Mouse (Mus musculus): ENCODE results near the gene Rasgrp4. TPM values are rescaled to one million over a fixed set of nuclear protein-coding genes. Genes with fewer than 3 reads are reported as not detected.

Rasgrp4 gene
- total RNA-seq, 1 experiment = 5.6 TPM

- TF ChIP-seq CHD2 (IDR thresholded peaks at IDR 0.05; ENCODE audit: low read depth, low read length) = peak; percentile 92
- TF ChIP-seq ZNF384 (IDR thresholded peaks at IDR 0.05; ENCODE audit: low read depth, low read length) = no peak
- TF ChIP-seq ZC3H11A (IDR thresholded peaks at IDR 0.05; ENCODE audit: borderline replicate concordance, low read depth, low read length) = no peak
- TF ChIP-seq MAFK (IDR thresholded peaks at IDR 0.05; ENCODE audit: insufficient read depth, low read depth, low read length) = no peak
- no peak for TF ChIP-seq HCFC1 (IDR thresholded peaks at IDR 0.05; ENCODE audit: borderline replicate concordance, insufficient read depth, low read length)
- Histone ChIP-seq H3K27ac (ENCODE audit: insufficient read depth, low read depth, low read length, poor library complexity, severe bottlenecking) (no peak overlapping the region), H3K9ac (ENCODE audit: insufficient read depth, low read depth, low read length, poor library complexity, severe bottlenecking) (peak overlapping the region; percentile 53; the same call in 1 of the 2 replicates), H3K9me3 (ENCODE audit: control insufficient read depth, insufficient read depth, low read depth, low read length) (no peaks in the 10 kb centered on the region), H3K4me3 (ENCODE audit: insufficient read depth in 1 of 2, low read depth in 1 of 2, low read length in 2 of 2, poor library complexity in 1 of 2, severe bottlenecking in 1 of 2) (peak overlapping the region; percentile 44 to 67), H3K36me3 (ENCODE audit: control insufficient read depth, insufficient read depth, low read length, poor library complexity, severe bottlenecking) (no peaks in the 10 kb centered on the region), H3K4me1 (ENCODE audit: control insufficient read depth in 2 of 2, insufficient read depth in 2 of 2, low read length in 2 of 2, poor library complexity in 1 of 2) (peaks cover 5 to 23% of the 10 kb centered on the region in 2 experiments)
- in situ Hi-C loops (cut with MboI; ENCODE audit: low sequenced_read_pairs in 2 of 2, unreplicated experiment in 2 of 2) = no loop called here
- peak; percentile 89 for DNase-seq (ENCODE audit: low read depth, low spot score)
Measured at GRCm38 (mm10) chr7:29158264-29158663, 23.6 kb downstream of the Rasgrp4 start.

DNA sequence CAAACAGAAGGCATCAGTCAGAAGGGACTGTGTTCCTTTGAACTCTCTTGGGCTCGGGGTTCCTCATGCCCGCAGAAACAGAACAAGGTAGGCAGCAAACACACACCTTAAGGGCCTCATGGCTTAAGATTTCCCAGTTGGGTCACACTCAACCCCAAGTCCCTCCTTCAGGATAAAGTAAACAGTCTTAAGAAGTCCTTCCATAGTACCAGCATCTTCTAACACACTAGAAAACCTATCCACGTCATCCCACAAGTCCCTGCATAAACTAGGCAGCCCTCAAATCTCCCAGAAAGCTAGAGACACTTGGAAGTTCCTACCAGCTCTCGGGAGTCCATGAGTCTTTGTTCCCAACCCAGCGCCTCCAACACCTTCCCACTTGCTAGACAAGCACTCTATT lies 27.6 kb downstream of the Rasgrp4 start:
- Histone ChIP-seq H3K36me3 (ENCODE audit: control insufficient read depth, insufficient read depth, low read length, poor library complexity, severe bottlenecking) (peaks cover 2% of the 10 kb centered on the region; the same call in 1 of the 2 replicates), H3K4me3 (ENCODE audit: insufficient read depth in 1 of 2, low read depth in 1 of 2, low read length in 2 of 2, poor library complexity in 1 of 2, severe bottlenecking in 1 of 2) (no peak overlapping the region), H3K27ac (ENCODE audit: insufficient read depth, low read depth, low read length, poor library complexity, severe bottlenecking) (no peak overlapping the region), H3K9me3 (ENCODE audit: control insufficient read depth, insufficient read depth, low read depth, low read length) (no peaks in the 10 kb centered on the region), H3K9ac (ENCODE audit: insufficient read depth, low read depth, low read length, poor library complexity, severe bottlenecking) (no peak overlapping the region), H3K4me1 (ENCODE audit: control insufficient read depth in 2 of 2, insufficient read depth in 2 of 2, low read length in 2 of 2, poor library complexity in 1 of 2) (peaks cover 5 to 23% of the 10 kb centered on the region in 2 experiments)
- no peak for DNase-seq (ENCODE audit: low read depth, low spot score)
- TF ChIP-seq ZNF384 (IDR thresholded peaks at IDR 0.05; ENCODE audit: low read depth, low read length) = no peak
- TF ChIP-seq MAFK (IDR thresholded peaks at IDR 0.05; ENCODE audit: insufficient read depth, low read depth, low read length) = no peak
- TF ChIP-seq ZC3H11A (IDR thresholded peaks at IDR 0.05; ENCODE audit: borderline replicate concordance, low read depth, low read length) = no peak
- TF ChIP-seq CHD2 (IDR thresholded peaks at IDR 0.05; ENCODE audit: low read depth, low read length) = no peak
- TF ChIP-seq HCFC1 (IDR thresholded peaks at IDR 0.05; ENCODE audit: borderline replicate concordance, insufficient read depth, low read length) = no peak
- in situ Hi-C loops (cut with MboI; ENCODE audit: low sequenced_read_pairs in 2 of 2, unreplicated experiment in 2 of 2) = no loop called here

DNA sequence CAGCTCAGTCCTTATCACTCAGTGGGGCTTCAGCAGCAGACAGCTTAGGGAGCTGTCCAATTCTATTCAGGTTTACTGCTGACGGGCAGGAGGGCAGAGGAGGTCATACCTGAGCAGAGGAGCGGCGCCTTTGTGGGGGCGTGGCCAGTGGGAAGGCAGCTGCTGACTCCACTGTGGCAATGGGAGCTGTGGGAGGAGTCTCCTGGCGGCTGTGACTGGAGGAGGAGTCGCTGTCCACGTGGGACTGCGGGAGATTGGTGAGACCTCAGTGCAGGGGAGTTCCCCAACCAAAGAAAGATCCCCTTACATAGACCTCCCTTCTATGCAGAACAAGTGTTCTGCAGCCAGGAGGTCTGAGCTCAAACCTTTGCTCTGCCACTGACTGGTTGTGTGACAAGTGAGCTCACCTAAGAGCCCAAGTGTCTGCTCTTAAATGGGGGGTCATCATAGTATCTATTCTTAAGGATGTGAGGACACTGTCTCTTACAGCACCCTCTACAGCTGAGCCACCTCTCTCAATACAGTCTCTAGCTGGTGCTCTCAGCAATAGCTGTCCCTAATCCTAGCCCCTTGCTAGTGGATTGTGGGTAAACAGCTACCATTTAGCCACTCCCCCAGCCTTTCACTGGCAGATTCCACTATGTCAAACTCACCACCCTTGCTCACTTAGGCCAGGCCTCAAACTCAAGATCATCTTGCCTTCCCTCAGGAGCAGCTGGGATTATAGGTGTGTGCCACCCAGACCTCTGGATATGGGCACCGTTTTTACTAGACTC lies 28.3 kb downstream of the Rasgrp4 start:
- Histone ChIP-seq H3K4me1 (ENCODE audit: control insufficient read depth in 2 of 2, insufficient read depth in 2 of 2, low read length in 2 of 2, poor library complexity in 1 of 2) (peaks cover 2 to 28% of the 10 kb centered on the region in 2 experiments), H3K9me3 (ENCODE audit: control insufficient read depth, insufficient read depth, low read depth, low read length) (no peaks in the 10 kb centered on the region), H3K27ac (ENCODE audit: insufficient read depth, low read depth, low read length, poor library complexity, severe bottlenecking) (no peak overlapping the region), H3K9ac (ENCODE audit: insufficient read depth, low read depth, low read length, poor library complexity, severe bottlenecking) (no peak overlapping the region), H3K36me3 (ENCODE audit: control insufficient read depth, insufficient read depth, low read length, poor library complexity, severe bottlenecking) (peaks cover 2% of the 10 kb centered on the region; the same call in 1 of the 2 replicates), H3K4me3 (ENCODE audit: insufficient read depth in 1 of 2, low read depth in 1 of 2, low read length in 2 of 2, poor library complexity in 1 of 2, severe bottlenecking in 1 of 2) (peak overlapping the region in 1 of 2 experiments; percentile 21; a peak in 1 of 4 replicates)
- in situ Hi-C loops (cut with MboI; ENCODE audit: low sequenced_read_pairs in 2 of 2, unreplicated experiment in 2 of 2) = no loop called here
- TF ChIP-seq MAFK (IDR thresholded peaks at IDR 0.05; ENCODE audit: insufficient read depth, low read depth, low read length) = no peak
- TF ChIP-seq ZC3H11A (IDR thresholded peaks at IDR 0.05; ENCODE audit: borderline replicate concordance, low read depth, low read length) = no peak
- peak; percentile 97 for DNase-seq (ENCODE audit: low read depth, low spot score)

- TF ChIP-seq MAFK (IDR thresholded peaks at IDR 0.05; ENCODE audit: insufficient read depth, low read depth, low read length) = no peak
- TF ChIP-seq CHD2 (IDR thresholded peaks at IDR 0.05; ENCODE audit: low read depth, low read length) = no peak
- TF ChIP-seq ZC3H11A (IDR thresholded peaks at IDR 0.05; ENCODE audit: borderline replicate concordance, low read depth, low read length) = no peak
- no peak for TF ChIP-seq ZNF384 (IDR thresholded peaks at IDR 0.05; ENCODE audit: low read depth, low read length)
- Histone ChIP-seq H3K36me3 (ENCODE audit: control insufficient read depth, insufficient read depth, low read length, poor library complexity, severe bottlenecking) (peaks cover 3% of the 10 kb centered on the region; the same call in 1 of the 2 replicates), H3K4me3 (ENCODE audit: insufficient read depth in 1 of 2, low read depth in 1 of 2, low read length in 2 of 2, poor library complexity in 1 of 2, severe bottlenecking in 1 of 2) (peak overlapping the region; percentile 71 to 99; a peak in 3 of 4 replicates), H3K27ac (ENCODE audit: insufficient read depth, low read depth, low read length, poor library complexity, severe bottlenecking) (0 out of 2 replicates have a peak overlapping the region, but pooled peaks have one; percentile 24), H3K9me3 (ENCODE audit: control insufficient read depth, insufficient read depth, low read depth, low read length) (no peaks in the 10 kb centered on the region), H3K4me1 (ENCODE audit: control insufficient read depth in 2 of 2, insufficient read depth in 2 of 2, low read length in 2 of 2, poor library complexity in 1 of 2) (peaks cover 4 to 23% of the 10 kb centered on the region in 2 experiments; a peak in 3 of 4 replicates), H3K9ac (ENCODE audit: insufficient read depth, low read depth, low read length, poor library complexity, severe bottlenecking) (peak overlapping the region; percentile 46; the same call in 1 of the 2 replicates)
- DNase-seq (ENCODE audit: low read depth, low spot score) = no peak
- in situ Hi-C loops (cut with MboI; ENCODE audit: low sequenced_read_pairs in 2 of 2, unreplicated experiment in 2 of 2) = no loop called here
Measured at GRCm38 (mm10) chr7:29167656-29168055, 33.0 kb downstream of the Rasgrp4 start.
